Comparison of ENCODE assay signal across 9 mouse cellular contexts in genomic region chr15:85879498-85879895, GRCm38 (mm10). TPM values are rescaled to one million over a fixed set of nuclear protein-coding genes. Genes with fewer than 3 reads are reported as not detected.
DNase-seq lines count a peak whose midpoint lies in the region; ATAC-seq lines count a peak whose summit lies in the region.
"Had no signal": no experiment of that assay in that cellular context is flagged by ENCODE, and none has a peak within 500 bp of the region (broad histone marks: within the 10 kb centered on the region; RNA-seq: fewer than 3 reads in every experiment).

No protein-coding gene starts in this region.

- H3K4me3 ChIP-seq in forebrain, embryonic 12.5 days (replicated peaks) = peak overlapping the region; percentile 75
- peak overlapping the region; percentile 86 for H3K4me3 ChIP-seq in liver, embryonic 11.5 days (ENCODE audit: low read depth, low read length)
- peak overlapping the region; percentile 73 for H3K4me3 ChIP-seq in stomach, embryonic 14.5 days (ENCODE audit: low read depth, low read length)

- WGBS in forebrain, embryonic 12.5 days = 2% methylated on average over 18 of the region's 18 CpGs
- 1% methylated on average over 18 of the region's 18 CpGs for WGBS in liver, embryonic 11.5 days
- WGBS in stomach, embryonic 14.5 days = 1% methylated on average over 18 of the region's 18 CpGs

- H3K27me3 ChIP-seq in forebrain, embryonic 12.5 days = no peaks in the 10 kb centered on the region
- no peaks in the 10 kb centered on the region for H3K27me3 ChIP-seq in liver, embryonic 11.5 days (replicated peaks; ENCODE audit: control insufficient read depth, insufficient read depth, low read length)
- no peaks in the 10 kb centered on the region for H3K27me3 ChIP-seq in stomach, embryonic 14.5 days (ENCODE audit: control insufficient read depth, insufficient read depth, low read length)

- DNase-seq in kidney, postnatal 25 days = peak; percentile 8 to 58
- no peak for DNase-seq in kidney, adult 18-20 months
- no peak for DNase-seq in liver, embryonic 11.5 days (ENCODE audit: low spot score)
- no peak for DNase-seq in layer of hippocampus, adult 8-10 months (ENCODE audit: low spot score in 2 of 2)
- no peak for DNase-seq in frontal cortex, postnatal 36 days (ENCODE audit: low spot score in 2 of 2)

- ATAC-seq in activated CD4-positive, CD25-positive, alpha-beta regulatory T cell, adult 4 months = peak; percentile 34
- ATAC-seq in forebrain, embryonic 12.5 days (ENCODE audit: low FRiP score) = peak; percentile 27
- peak; percentile 49 for ATAC-seq in liver, embryonic 11.5 days (replicated peaks; ENCODE audit: low FRiP score)
- ATAC-seq in stomach, embryonic 14.5 days (ENCODE audit: insufficient number of reproducible peaks, insufficient read depth, low FRiP score, low read depth) = peak; percentile 39

- H3K4me2 ChIP-seq in forebrain, embryonic 12.5 days = peak overlapping the region; percentile 89
- H3K4me2 ChIP-seq in liver, embryonic 11.5 days = peak overlapping the region; percentile 92
- H3K4me2 ChIP-seq in stomach, embryonic 14.5 days (replicated peaks; ENCODE audit: low read depth, low read length) = peak overlapping the region; percentile 65

- peaks cover 24% of the 10 kb centered on the region for H3K4me1 ChIP-seq in forebrain, embryonic 12.5 days
- peaks cover 9% of the 10 kb centered on the region for H3K4me1 ChIP-seq in liver, embryonic 11.5 days (replicated peaks; ENCODE audit: control insufficient read depth, insufficient read depth, low read length)
- peaks cover 6% of the 10 kb centered on the region; the same call in 1 of the 2 replicates for H3K4me1 ChIP-seq in stomach, embryonic 14.5 days (ENCODE audit: control insufficient read depth, insufficient read depth, low read length)

- peak overlapping the region; percentile 85 for H3K9ac ChIP-seq in forebrain, embryonic 12.5 days
- H3K9ac ChIP-seq in liver, embryonic 11.5 days (ENCODE audit: low read depth, low read length) = peak overlapping the region; percentile 91
- H3K9ac ChIP-seq in stomach, embryonic 14.5 days (replicated peaks; ENCODE audit: low read depth, low read length) = peak overlapping the region; percentile 54

- peaks cover 45% of the 10 kb centered on the region for H3K36me3 ChIP-seq in forebrain, embryonic 12.5 days (replicated peaks)
- peaks cover 24% of the 10 kb centered on the region for H3K36me3 ChIP-seq in liver, embryonic 11.5 days (ENCODE audit: control insufficient read depth, insufficient read depth, low read length)
- peaks cover 37% of the 10 kb centered on the region for H3K36me3 ChIP-seq in stomach, embryonic 14.5 days (ENCODE audit: control insufficient read depth, insufficient read depth, low read length)

- no peaks in the 10 kb centered on the region for H3K9me3 ChIP-seq in forebrain, embryonic 12.5 days
- H3K9me3 ChIP-seq in liver, embryonic 11.5 days (ENCODE audit: control insufficient read depth, low read length) = no peaks in the 10 kb centered on the region
- no peaks in the 10 kb centered on the region for H3K9me3 ChIP-seq in stomach, embryonic 14.5 days (ENCODE audit: control insufficient read depth, low read depth, low read length)

- H3K27ac ChIP-seq in forebrain, embryonic 12.5 days = peak overlapping the region; percentile 68
- peak overlapping the region; percentile 73; the same call in 1 of the 2 replicates for H3K27ac ChIP-seq in liver, embryonic 11.5 days (ENCODE audit: low read depth, low read length)
- peak overlapping the region; percentile 74 for H3K27ac ChIP-seq in stomach, embryonic 14.5 days (ENCODE audit: low read length)

RNA-seq across cellular contexts. Expression of gene Trmu, which starts 0.4 kb away (rescaled TPM):
- polyA plus RNA-seq in activated CD4-positive, CD25-positive, alpha-beta regulatory T cell, adult 4 months (2017; shearing (Covaris generic)) = 10 to 100 TPM; 25.4 to 26.8 TPM
- polyA plus RNA-seq in forebrain, embryonic 12.5 days (2016; fragmentation: Nextera tagmentation; extraction: Ambion mirVana) = 43.2 and 48.0 TPM in 2 replicates
- polyA plus RNA-seq in liver, embryonic 11.5 days (2014; fragmentation: Nextera tagmentation; extraction: Ambion mirVana) = 34.0 and 35.0 TPM in 2 replicates
- polyA plus RNA-seq in stomach, embryonic 14.5 days (2014; fragmentation: Nextera tagmentation; extraction: Ambion mirVana) = 38.6 and 41.9 TPM in 2 replicates
- total RNA-seq in layer of hippocampus, adult 8-10 months (2022) = 10 to 100 TPM; 31.0 to 40.1 (median 35.9) TPM

RNA-seq across cellular contexts. Expression of gene Gtse1, which starts 20.0 kb away (rescaled TPM):
- 1 to 10 TPM; 5.1 to 8.2 TPM for polyA plus RNA-seq in activated CD4-positive, CD25-positive, alpha-beta regulatory T cell, adult 4 months (2017; shearing (Covaris generic))
- 44.1 and 44.6 TPM in 2 replicates for polyA plus RNA-seq in forebrain, embryonic 12.5 days (2016; fragmentation: Nextera tagmentation; extraction: Ambion mirVana)
- 38.8 and 42.5 TPM in 2 replicates for polyA plus RNA-seq in liver, embryonic 11.5 days (2014; fragmentation: Nextera tagmentation; extraction: Ambion mirVana)
- polyA plus RNA-seq in stomach, embryonic 14.5 days (2014; fragmentation: Nextera tagmentation; extraction: Ambion mirVana) = 24.6 and 24.9 TPM in 2 replicates
- total RNA-seq in layer of hippocampus, adult 8-10 months (2022) = under 1 TPM; 0.22 to 0.86 (median 0.49) TPM

RNA-seq across cellular contexts. Expression of gene Ttc38, which starts 47.4 kb away (rescaled TPM):
- 10 to 100 TPM; 11.3 to 13.0 TPM for polyA plus RNA-seq in activated CD4-positive, CD25-positive, alpha-beta regulatory T cell, adult 4 months (2017; shearing (Covaris generic))
- 2.7 and 3.0 TPM in 2 replicates for polyA plus RNA-seq in forebrain, embryonic 12.5 days (2016; fragmentation: Nextera tagmentation; extraction: Ambion mirVana)
- 6.5 and 7.4 TPM in 2 replicates for polyA plus RNA-seq in liver, embryonic 11.5 days (2014; fragmentation: Nextera tagmentation; extraction: Ambion mirVana)
- polyA plus RNA-seq in stomach, embryonic 14.5 days (2014; fragmentation: Nextera tagmentation; extraction: Ambion mirVana) = 6.7 and 8.0 TPM in 2 replicates
- total RNA-seq in layer of hippocampus, adult 8-10 months (2022) = 1 to 10 TPM; 5.5 to 9.7 (median 7.4) TPM

RNA-seq across cellular contexts. Expression of gene Pkdrej, which starts 58.0 kb away (rescaled TPM):
- polyA plus RNA-seq in activated CD4-positive, CD25-positive, alpha-beta regulatory T cell, adult 4 months (2017; shearing (Covaris generic)) = not detected
- polyA plus RNA-seq in forebrain, embryonic 12.5 days (2016; fragmentation: Nextera tagmentation; extraction: Ambion mirVana) = 0.10 TPM in 1 of 2 replicates, not detected in the other
- 0.11 and 0.21 TPM in 2 replicates for polyA plus RNA-seq in liver, embryonic 11.5 days (2014; fragmentation: Nextera tagmentation; extraction: Ambion mirVana)
- 0.20 and 0.24 TPM in 2 replicates for polyA plus RNA-seq in stomach, embryonic 14.5 days (2014; fragmentation: Nextera tagmentation; extraction: Ambion mirVana)
- total RNA-seq in layer of hippocampus, adult 8-10 months (2022) = under 1 TPM; 0.72 to 1.00 (median 0.87) TPM
- total RNA-seq: neutrophil, adult 5-6 weeks had no signal

Comparison
In these comparisons a context has a peak if more than half of its experiments do, and no peak if none do; other contexts are left out.
1. DNase-seq: peak in kidney, postnatal 25 days (2 of 2); none in kidney, adult 18-20 months (single experiment), liver, embryonic 11.5 days (single experiment), layer of hippocampus, adult 8-10 months (0 of 2) and frontal cortex, postnatal 36 days (0 of 2).
2. Peak in every context shown above with its lines, with median percentiles within 50 percentile points of each other: ATAC-seq, H3K27ac ChIP-seq, H3K4me2 ChIP-seq, H3K4me3 ChIP-seq and H3K9ac ChIP-seq.